Mouse (Mus musculus) kidney, postnatal 0 days (tissue): ENCODE results near the gene C1ql3. TPM values are rescaled to one million over a fixed set of nuclear protein-coding genes. Genes with fewer than 3 reads are reported as not detected.
A peak's percentile ranks its signal among the peaks of the same experiment; 100 is the strongest.

ENCODE experiments used
- ATAC-seq: fragments of 200-750 bp; cut with Nextera tagmentation; replicated peaks from 2 replicates; pipeline ENCODE4 v1.8.0; 2017; ENCODE audit warnings: low read depth, moderate number of reproducible peaks, moderate TSS enrichment, moderate library complexity; ENCODE audit not compliant: low FRiP score
- DNase-seq: peaks from one replicate; pipeline ENCODE4 v3.0.0-alpha.2; 2016; ENCODE audit warnings: low spot score
- H3K27ac ChIP-seq: fragments of 300-500 bp; sonication (generic); 2 replicates; pipeline ENCODE4 v1.5.1; 2014; ENCODE audit warnings: mild to moderate bottlenecking
- H3K27me3 ChIP-seq: fragments of 300-500 bp; sonication (generic); 2 replicates; pipeline ENCODE4 v1.6.1; 2014; ENCODE audit warnings: low read length, mixed read lengths; ENCODE audit not compliant: insufficient read depth
- H3K36me3 ChIP-seq: fragments of 300-500 bp; sonication (generic); 2 replicates; pipeline ENCODE4 v1.6.1; 2014; ENCODE audit warnings: low read length, mixed read lengths; ENCODE audit not compliant: insufficient read depth
- H3K4me1 ChIP-seq: fragments of 300-500 bp; sonication (generic); replicated peaks from 2 replicates; pipeline ENCODE4 v1.6.1; 2014; ENCODE audit warnings: antibody characterized with exemption, low read length, mixed read lengths; ENCODE audit not compliant: insufficient read depth
- H3K4me2 ChIP-seq: fragments of 300-500 bp; sonication (generic); 2 replicates; pipeline ENCODE4 v1.6.1; 2014; ENCODE audit warnings: mild to moderate bottlenecking, low read length, moderate library complexity, mixed read lengths
- H3K4me3 ChIP-seq: fragments of 300-500 bp; sonication (generic); replicated peaks from 2 replicates; pipeline ENCODE4 v1.5.1; 2014; ENCODE audit warnings: low read depth, low read length
- H3K9ac ChIP-seq: fragments of 300-500 bp; sonication (generic); 2 replicates; pipeline ENCODE4 v1.6.1; 2014; ENCODE audit warnings: low read depth, low read length
- H3K9me3 ChIP-seq: fragments of 300-500 bp; sonication (generic); replicated peaks from 2 replicates; pipeline ENCODE4 v1.6.1; 2016; ENCODE audit warnings: low read length, inconsistent platforms, mixed read lengths
- CTCF ChIP-seq: IDR thresholded peaks from 2 replicates; pipeline ENCODE4 v1.5.1; 2016; ENCODE audit warnings: antibody characterized with exemption, low read depth, mild to moderate bottlenecking, moderate library complexity
- WGBS: fragments of 180-500 bp; shearing (Covaris S2); extraction: QIAGEN DNeasy Blood & Tissue Kit; methylation state at CpG from one replicate; pipeline ENCODE4 v1.1.7; 2014; 5-methylcytosine and 5-hydroxymethylcytosine counted together
- polyA plus RNA-seq: library from polyadenylated mRNA; unstranded; fragments of >200 nt; fragmentation: Nextera tagmentation; extraction: Ambion mirVana; gene quantifications from 2 replicates; pipeline ENCODE4 v1.2.1, GENCODE M21; 2015

C1ql3 gene
- polyA plus RNA-seq, result 1.7 TPM in 2 replicates

GRCm38 (mm10) chr2:13011472-13011871 lies at the start of gene C1ql3:
C1ql3 (minus strand) TSS chr2:13011806.
- DNase-seq (peak; percentile 13), ATAC-seq (no peak)
- Histone ChIP-seq H3K9me3 (no peaks in the 10 kb centered on the region), H3K9ac (peak within 1 kb of the TSS; percentile 35; the same call in 1 of the 2 replicates), H3K27me3 (peaks cover 25% of the 10 kb centered on the region), H3K4me2 (peak within 1 kb of the TSS; percentile 99), H3K4me1 (peaks cover 14% of the 10 kb centered on the region; the same call in 1 of the 2 replicates), H3K4me3 (peak within 1 kb of the TSS; percentile 57), H3K27ac (no peak within 1 kb of the TSS), H3K36me3 (no peaks in the 10 kb centered on the region)
- TF ChIP-seq CTCF, result no peak
- WGBS, result 2% methylated on average over 19 of the region's 19 CpGs

DNA sequence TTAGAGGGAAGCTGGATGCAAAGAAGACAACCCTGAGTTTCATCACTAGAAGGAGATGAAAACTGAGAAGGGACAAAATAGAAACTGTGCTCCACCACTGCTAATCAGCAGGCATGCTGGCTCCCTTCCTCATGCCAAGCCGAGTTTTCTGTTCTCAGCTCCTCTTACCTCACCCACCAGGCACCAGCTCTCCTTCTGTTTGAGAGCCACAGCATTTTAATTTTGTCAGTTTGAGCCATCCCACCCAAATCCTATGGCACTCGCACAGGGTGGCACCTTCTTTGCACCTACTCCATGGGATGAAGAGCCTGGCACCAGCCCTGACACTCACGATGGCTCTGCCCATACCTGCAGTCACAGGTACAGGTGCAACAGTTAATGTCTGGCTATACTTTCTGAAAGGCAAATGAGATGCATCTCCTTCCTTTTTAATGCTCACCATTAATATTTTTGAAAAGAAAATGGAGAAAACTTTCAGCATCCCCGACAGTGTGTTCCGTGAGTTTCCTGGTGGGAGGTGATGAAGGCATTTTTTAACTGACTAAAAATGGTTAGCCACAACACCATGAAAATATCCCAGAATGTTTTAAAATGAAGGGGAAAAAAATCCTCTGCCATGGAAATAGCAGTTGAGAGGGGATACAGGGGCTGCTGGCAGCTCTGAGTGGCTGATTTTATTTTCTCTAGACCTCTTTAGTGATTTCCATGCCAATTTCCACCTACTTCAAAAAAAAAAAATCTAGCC lies 49.0 kb upstream of the C1ql3 start:
- Histone ChIP-seq H3K4me3 (no peak overlapping the region), H3K36me3 (no peaks in the 10 kb centered on the region), H3K9me3 (no peaks in the 10 kb centered on the region), H3K9ac (no peak overlapping the region), H3K27ac (no peak overlapping the region), H3K4me1 (no peaks in the 10 kb centered on the region), H3K27me3 (no peaks in the 10 kb centered on the region), H3K4me2 (no peak overlapping the region)
- ATAC-seq, result no peak
- TF ChIP-seq CTCF, result no peak
- DNase-seq, result no peak
- WGBS, result 92% methylated on average over 5 of the region's 5 CpGs

DNA sequence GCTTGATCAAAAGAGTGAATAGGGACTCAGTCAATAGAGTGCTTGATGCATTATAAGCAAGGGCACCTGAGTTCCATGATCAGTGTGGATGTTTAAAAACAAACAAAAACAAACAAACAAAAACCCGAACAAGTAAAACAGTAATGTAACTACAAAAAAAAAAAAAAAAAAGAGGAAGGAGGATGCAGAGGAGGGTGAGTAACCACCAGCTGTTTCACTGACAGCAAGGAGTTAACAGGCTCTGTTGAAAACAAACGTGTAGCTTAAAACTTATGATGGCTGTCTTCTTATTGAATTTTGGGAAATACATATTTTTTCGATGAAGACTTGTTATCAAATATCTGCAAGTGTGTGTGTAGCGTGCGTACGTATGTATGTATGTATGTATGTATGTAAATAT lies 37.0 kb upstream of the C1ql3 start:
- H3K4me3 ChIP-seq, result no peak overlapping the region
- H3K4me2 ChIP-seq, result no peak overlapping the region
- no peaks in the 10 kb centered on the region for H3K4me1 ChIP-seq
- H3K36me3 ChIP-seq, result no peaks in the 10 kb centered on the region
- H3K9ac ChIP-seq, result no peak overlapping the region
- no peak for DNase-seq
- H3K27ac ChIP-seq, result no peak overlapping the region
- no peak for TF ChIP-seq CTCF
- no peaks in the 10 kb centered on the region for H3K27me3 ChIP-seq
- H3K9me3 ChIP-seq, result no peaks in the 10 kb centered on the region
- ATAC-seq, result no peak
- 87% methylated on average over 6 of the region's 6 CpGs for WGBS

GRCm38 (mm10) chr2:13044555-13044954 lies 32.9 kb upstream of the C1ql3 start:
- Histone ChIP-seq H3K27ac (no peak overlapping the region), H3K9me3 (no peaks in the 10 kb centered on the region), H3K9ac (no peak overlapping the region), H3K4me3 (no peak overlapping the region), H3K36me3 (no peaks in the 10 kb centered on the region), H3K27me3 (no peaks in the 10 kb centered on the region), H3K4me1 (no peaks in the 10 kb centered on the region), H3K4me2 (no peak overlapping the region)
- DNase-seq, result no peak
- ATAC-seq, result no peak
- TF ChIP-seq CTCF, result no peak
- WGBS, result 92% methylated on average over 4 of the region's 4 CpGs

DNA sequence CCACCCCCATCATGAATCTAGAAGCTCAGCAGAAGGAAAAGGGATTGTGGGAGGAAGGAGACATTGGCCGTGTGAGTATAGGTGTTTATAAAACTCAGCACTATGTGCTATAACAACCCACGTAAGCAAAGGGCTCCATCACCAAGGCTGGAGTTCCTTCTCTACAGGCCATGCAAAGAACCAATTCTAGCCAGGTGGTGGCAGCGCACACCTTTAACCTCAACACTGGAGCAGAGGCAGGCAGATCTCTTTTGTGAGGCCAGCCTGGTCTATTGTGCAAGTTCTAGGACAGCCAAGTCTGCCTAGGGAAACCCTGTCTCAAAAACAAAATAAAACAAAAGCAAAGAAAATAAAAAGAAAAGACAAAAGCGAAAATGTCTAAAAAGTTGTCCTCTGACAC lies 28.2 kb upstream of the C1ql3 start:
- Histone ChIP-seq H3K36me3 (no peaks in the 10 kb centered on the region), H3K27ac (no peak overlapping the region), H3K4me1 (no peaks in the 10 kb centered on the region), H3K9me3 (no peaks in the 10 kb centered on the region), H3K27me3 (no peaks in the 10 kb centered on the region), H3K4me3 (no peak overlapping the region), H3K4me2 (no peak overlapping the region), H3K9ac (no peak overlapping the region)
- WGBS, result 94% methylated on average over 4 of the region's 4 CpGs
- DNase-seq, result no peak
- TF ChIP-seq CTCF, result no peak
- ATAC-seq, result no peak

DNA sequence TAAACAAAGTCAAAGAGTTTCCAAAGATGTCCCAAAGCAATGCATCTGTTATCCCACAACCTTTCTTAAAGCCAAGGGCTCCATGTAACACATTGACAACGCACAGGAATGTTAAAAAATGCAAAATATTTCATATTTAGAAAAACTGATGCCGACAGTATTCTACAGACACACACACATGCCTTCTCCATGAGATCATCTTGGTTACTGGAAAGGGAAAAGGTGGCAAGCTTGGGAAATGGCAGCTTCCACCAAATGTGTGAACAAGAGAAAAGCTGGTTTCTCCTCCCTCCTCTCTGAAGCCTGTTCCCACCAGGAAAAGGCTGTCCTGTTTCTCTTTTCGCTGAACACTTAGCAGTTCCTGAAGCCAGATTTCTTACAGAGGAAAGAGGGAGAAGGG lies 27.2 kb upstream of the C1ql3 start:
- Histone ChIP-seq H3K4me1 (no peaks in the 10 kb centered on the region), H3K27me3 (no peaks in the 10 kb centered on the region), H3K4me2 (no peak overlapping the region), H3K9ac (no peak overlapping the region), H3K27ac (no peak overlapping the region), H3K4me3 (no peak overlapping the region), H3K9me3 (no peaks in the 10 kb centered on the region), H3K36me3 (no peaks in the 10 kb centered on the region)
- no peak for TF ChIP-seq CTCF
- ATAC-seq, result no peak
- 68% methylated on average over 3 of the region's 3 CpGs for WGBS
- no peak for DNase-seq
